Mouse (Mus musculus) liver, postnatal 0 days (tissue): ENCODE measurements at regions not wholly inside any gene's neighbourhood (a gene's known extent, or its start where the extent isn't known, plus 50 kb on each side); places are given as distances from the start of the nearest gene placed in this dataset.

Source experiments
- ATAC-seq: fragments of 200-750 bp; cut with Nextera tagmentation; 2 replicates; pipeline ENCODE4 v1.8.0; 2017; ENCODE audit warnings: mild to moderate bottlenecking, moderate library complexity
- DNase-seq: peaks from one replicate; pipeline ENCODE4 v3.0.0-alpha.2; 2016
- H3K27ac ChIP-seq: fragments of 300-500 bp; sonication (generic); 2 replicates; pipeline ENCODE4 v1.5.1; 2014; ENCODE audit warnings: antibody characterized with exemption, moderate library complexity, mild to moderate bottlenecking, low read depth
- H3K27me3 ChIP-seq: fragments of 300-500 bp; sonication (generic); 2 replicates; pipeline ENCODE4 v1.6.1; 2014; ENCODE audit warnings: low read length, control low read depth, mixed read lengths; ENCODE audit not compliant: insufficient read depth
- H3K36me3 ChIP-seq: fragments of 300-500 bp; sonication (generic); replicated peaks from 2 replicates; pipeline ENCODE4 v1.6.1; 2014; ENCODE audit warnings: mild to moderate bottlenecking, control low read depth, low read length, moderate library complexity, mixed read lengths; ENCODE audit not compliant: insufficient read depth
- H3K4me1 ChIP-seq: fragments of 300-500 bp; sonication (generic); 2 replicates; pipeline ENCODE4 v1.6.1; 2014; ENCODE audit warnings: antibody characterized with exemption, mild to moderate bottlenecking, control low read depth; ENCODE audit not compliant: insufficient read depth
- H3K4me2 ChIP-seq: fragments of 300-500 bp; sonication (generic); 2 replicates; pipeline ENCODE4 v1.6.1; 2014; ENCODE audit warnings: low read depth, mild to moderate bottlenecking, low read length, moderate library complexity, mixed read lengths
- H3K4me3 ChIP-seq: fragments of 300-500 bp; sonication (generic); 2 replicates; pipeline ENCODE4 v1.5.1; 2014; ENCODE audit warnings: low read depth, low read length
- H3K9ac ChIP-seq: fragments of 300-500 bp; sonication (generic); replicated peaks from 2 replicates; pipeline ENCODE4 v1.6.1; 2014; ENCODE audit warnings: mild to moderate bottlenecking, moderate library complexity
- H3K9me3 ChIP-seq: fragments of 300-500 bp; sonication (generic); 2 replicates; pipeline ENCODE4 v1.6.1; 2016; ENCODE audit warnings: mild to moderate bottlenecking, control low read depth, low read length, mixed read lengths
- CTCF ChIP-seq: sonication (generic); IDR thresholded peaks from 2 replicates; pipeline ENCODE4 v1.5.1; 2016; ENCODE audit warnings: antibody characterized with exemption, low read depth
- EP300 ChIP-seq: IDR thresholded peaks from 2 replicates; pipeline ENCODE4 v1.6.1; 2016; ENCODE audit warnings: antibody characterized with exemption, low read depth, mild to moderate bottlenecking
- WGBS: fragments of 180-500 bp; shearing (Covaris S2); extraction: QIAGEN DNeasy Blood & Tissue Kit; methylation state at CpG from one replicate; pipeline ENCODE4 v1.1.7; 2014; ENCODE audit not compliant: insufficient replicate concordance; 5-methylcytosine and 5-hydroxymethylcytosine counted together

- TF ChIP-seq EP300 = no peak
- TF ChIP-seq CTCF = no peak
- Histone ChIP-seq H3K4me1 (no peaks in the 10 kb centered on the region), H3K4me3 (no peak overlapping the region), H3K36me3 (no peaks in the 10 kb centered on the region), H3K27ac (no peak overlapping the region), H3K4me2 (no peak overlapping the region), H3K9ac (no peak overlapping the region), H3K27me3 (no peaks in the 10 kb centered on the region), H3K9me3 (no peaks in the 10 kb centered on the region)
- DNase-seq (no peak), ATAC-seq (no peak)
Measured at GRCm38 (mm10) chr16:53480664-53481063, 1026.8 kb upstream of the Alcam start.

GRCm38 (mm10) chr16:53439511-53439910 lies 985.6 kb upstream of the Alcam start:
- Histone ChIP-seq H3K9me3 (no peaks in the 10 kb centered on the region), H3K4me1 (no peaks in the 10 kb centered on the region), H3K9ac (no peak overlapping the region), H3K4me2 (no peak overlapping the region), H3K27ac (no peak overlapping the region), H3K27me3 (no peaks in the 10 kb centered on the region), H3K36me3 (no peaks in the 10 kb centered on the region), H3K4me3 (no peak overlapping the region)
- WGBS = 58% methylated on average over 4 of the region's 4 CpGs
- ATAC-seq = no peak
- TF ChIP-seq CTCF = no peak
- no peak for TF ChIP-seq EP300
- DNase-seq = no peak

GRCm38 (mm10) chr16:53418416-53418815 lies 964.5 kb upstream of the Alcam start:
- Histone ChIP-seq H3K9me3 (no peaks in the 10 kb centered on the region), H3K36me3 (no peaks in the 10 kb centered on the region), H3K4me3 (no peak overlapping the region), H3K9ac (no peak overlapping the region), H3K27ac (no peak overlapping the region), H3K27me3 (no peaks in the 10 kb centered on the region), H3K4me2 (no peak overlapping the region), H3K4me1 (no peaks in the 10 kb centered on the region)
- ATAC-seq (no peak), DNase-seq (no peak)
- WGBS = 59% methylated on average over 2 of the region's 2 CpGs
- TF ChIP-seq CTCF (no peak), EP300 (no peak)

- no peak overlapping the region for H3K4me2 ChIP-seq
- ATAC-seq = no peak
- 74% methylated on average over 4 of the region's 4 CpGs for WGBS
- no peaks in the 10 kb centered on the region for H3K36me3 ChIP-seq
- no peak overlapping the region for H3K27ac ChIP-seq
- no peak overlapping the region for H3K4me3 ChIP-seq
- H3K9me3 ChIP-seq = no peaks in the 10 kb centered on the region
- H3K9ac ChIP-seq = no peak overlapping the region
- no peaks in the 10 kb centered on the region for H3K27me3 ChIP-seq
- no peak for DNase-seq
- TF ChIP-seq EP300 (no peak), CTCF (no peak)
- no peaks in the 10 kb centered on the region for H3K4me1 ChIP-seq
Measured at GRCm38 (mm10) chr16:53385176-53385575, 931.3 kb upstream of the Alcam start.

- H3K27ac ChIP-seq = no peak overlapping the region
- no peaks in the 10 kb centered on the region for H3K27me3 ChIP-seq
- no peak overlapping the region for H3K4me2 ChIP-seq
- TF ChIP-seq CTCF (no peak), EP300 (no peak)
- 77% methylated on average over 3 of the region's 3 CpGs for WGBS
- ATAC-seq (no peak), DNase-seq (no peak)
- H3K4me3 ChIP-seq = no peak overlapping the region
- no peak overlapping the region for H3K9ac ChIP-seq
- no peaks in the 10 kb centered on the region for H3K4me1 ChIP-seq
- H3K36me3 ChIP-seq = no peaks in the 10 kb centered on the region
- no peaks in the 10 kb centered on the region for H3K9me3 ChIP-seq
Measured at GRCm38 (mm10) chr16:53342153-53342552, 888.3 kb upstream of the Alcam start.

GRCm38 (mm10) chr16:53326353-53326752 lies 872.5 kb upstream of the Alcam start:
- DNase-seq (no peak), ATAC-seq (no peak)
- H3K4me1 ChIP-seq = no peaks in the 10 kb centered on the region
- H3K36me3 ChIP-seq = no peaks in the 10 kb centered on the region
- no peak overlapping the region for H3K4me3 ChIP-seq
- no peak overlapping the region for H3K4me2 ChIP-seq
- H3K9ac ChIP-seq = no peak overlapping the region
- no peaks in the 10 kb centered on the region for H3K27me3 ChIP-seq
- H3K9me3 ChIP-seq = no peaks in the 10 kb centered on the region
- TF ChIP-seq EP300 (no peak), CTCF (no peak)
- no peak overlapping the region for H3K27ac ChIP-seq

- Histone ChIP-seq H3K4me1 (no peaks in the 10 kb centered on the region), H3K4me3 (no peak overlapping the region), H3K27ac (no peak overlapping the region), H3K27me3 (no peaks in the 10 kb centered on the region), H3K9me3 (no peaks in the 10 kb centered on the region), H3K9ac (no peak overlapping the region), H3K4me2 (no peak overlapping the region), H3K36me3 (no peaks in the 10 kb centered on the region)
- ATAC-seq (no peak), DNase-seq (no peak)
- TF ChIP-seq EP300 = no peak
- no peak for TF ChIP-seq CTCF
- 74% methylated on average over 1 of the region's 1 CpGs for WGBS
Measured at GRCm38 (mm10) chr16:53292081-53292480, 838.2 kb upstream of the Alcam start.
